Mouse (Mus musculus) adrenal gland, adult 18-20 months (tissue): ENCODE data around the gene Efhd2. TPM values are rescaled to one million over a fixed set of nuclear protein-coding genes. Genes with fewer than 3 reads are reported as not detected.

ENCODE experiments used
- DNase-seq, 2 experiments: peaks; one replicate each; pipeline ENCODE4 v3.0.0; 2021 to 2022; ENCODE audit warnings: low spot score in 2 of 2
- total RNA-seq, 2 experiments: library from RNA; stranded (reverse); gene quantifications; 1 replicate in 1 of 2; 2 replicates in 1 of 2; pipeline ENCODE4 v1.2.3; 2021

The Efhd2 gene
- total RNA-seq, 2 experiments from 2014 or later, result 26.3 to 28.4 TPM

DNA sequence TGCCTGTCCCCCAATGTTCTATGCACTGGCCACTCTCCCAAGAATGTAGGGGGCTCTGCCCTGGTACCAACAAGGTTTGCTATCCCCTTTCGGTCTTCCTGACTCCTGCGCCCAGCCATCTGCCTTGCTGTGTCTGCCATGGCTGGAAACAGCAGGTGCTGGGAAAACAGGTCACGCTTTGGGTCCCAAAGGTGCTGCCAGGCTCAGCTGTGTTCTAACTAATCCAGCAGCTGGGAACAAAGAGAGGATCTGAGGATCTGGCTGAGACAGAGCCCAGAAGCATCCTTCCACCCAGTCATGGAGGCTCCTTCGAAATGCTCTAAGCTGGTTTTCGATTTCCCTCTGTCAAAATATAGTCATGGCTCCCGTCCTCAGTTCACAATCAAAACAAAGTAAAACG is 58.5 kb downstream of the Efhd2 start:
- DNase-seq, result no peak

DNA sequence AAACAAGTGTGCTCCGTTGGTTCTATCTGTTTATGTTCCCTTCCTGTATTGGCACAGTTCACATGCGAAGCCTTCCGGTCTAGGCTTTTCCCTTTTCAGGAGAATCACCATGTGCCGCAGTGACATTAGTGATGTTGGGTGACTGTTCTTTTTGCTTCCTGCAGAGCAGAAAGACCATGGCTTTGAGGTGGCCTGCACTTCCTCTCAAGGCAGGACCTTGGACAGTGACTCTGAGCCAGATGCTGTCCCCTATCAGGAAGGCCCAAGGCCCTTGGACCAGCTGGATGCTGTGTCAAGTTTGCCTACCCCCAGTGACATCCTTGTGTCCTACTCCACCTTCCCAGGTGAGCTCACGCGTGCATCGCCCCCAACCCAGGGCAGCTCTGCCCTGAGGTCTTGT is 63.3 kb downstream of the Efhd2 start:
- no peak for DNase-seq

DNA sequence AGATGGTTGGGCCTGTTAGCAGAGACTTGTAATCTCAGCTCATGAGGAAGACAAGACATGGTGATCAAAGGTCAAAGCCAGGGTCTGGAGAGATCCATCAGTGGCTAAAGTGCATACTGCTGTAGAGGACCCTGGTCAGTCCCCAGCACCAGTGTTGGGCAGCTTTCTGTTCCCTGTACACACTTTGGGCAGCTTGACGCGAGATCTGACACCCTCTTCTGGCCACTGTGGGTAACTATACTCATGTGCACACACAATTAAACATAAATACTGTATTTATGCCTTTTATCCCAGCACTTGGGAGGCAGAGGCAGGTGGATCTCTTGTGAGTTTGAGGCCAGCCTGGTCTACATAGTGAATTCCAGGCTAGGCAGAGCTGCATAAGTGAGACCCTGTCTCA is 63.7 kb downstream of the Efhd2 start:
- DNase-seq, result no peak

DNA sequence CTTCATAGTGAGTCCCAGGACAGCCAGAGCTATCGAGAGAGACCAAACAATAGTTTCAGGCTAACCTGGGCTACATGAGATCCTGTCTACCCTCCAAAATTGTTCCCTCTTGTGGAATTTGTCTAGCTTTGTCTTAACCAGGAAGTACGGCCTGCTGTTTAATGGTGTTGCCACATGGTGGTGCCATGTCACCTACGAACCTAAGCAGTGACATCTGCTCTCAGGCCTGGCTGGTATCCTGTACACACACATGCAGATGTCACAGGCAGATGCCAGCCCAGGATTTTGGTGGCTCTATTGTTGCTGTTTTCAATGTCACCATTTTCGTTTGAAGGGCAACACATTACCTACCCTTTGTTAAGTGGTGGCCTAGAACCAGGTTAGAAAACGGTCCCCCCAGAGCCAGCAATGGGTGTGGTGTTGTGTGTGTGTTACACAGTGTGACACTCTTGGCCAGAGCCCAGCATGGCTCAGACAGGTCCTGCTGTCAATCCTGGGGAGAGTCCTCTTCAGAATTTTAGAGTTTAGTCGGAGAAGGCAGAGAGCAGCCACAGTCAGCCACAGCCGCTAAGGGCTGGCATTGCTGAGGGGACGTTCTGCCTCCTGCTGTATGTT is 64.8 kb downstream of the Efhd2 start:
- DNase-seq, result no peak

Other genes with a start within 250 kb of the Efhd2 start
- gene Plekhm2, start 210.0 kb downstream of the Efhd2 start, total RNA-seq, result 10 to 100 TPM; 62.9 to 70.8 TPM
- not detected for gene Rsc1a1, start 189.3 kb downstream of the Efhd2 start, total RNA-seq
- 10 to 100 TPM; 52.1 to 71.7 TPM for gene Ddi2, start 151.5 kb downstream of the Efhd2 start, total RNA-seq
- gene Agmat, start 128.2 kb downstream of the Efhd2 start, total RNA-seq, result 10 to 100 TPM; 10.4 to 42.7 TPM
- gene Dnajc16, start 84.0 kb downstream of the Efhd2 start, total RNA-seq, result 10 to 100 TPM; 18.5 to 25.8 TPM
- gene Casp9, start 81.3 kb downstream of the Efhd2 start, total RNA-seq, result 10 to 100 TPM; 13.1 to 16.1 TPM
- not detected for gene Cela2a, start 48.8 kb downstream of the Efhd2 start, total RNA-seq
- not detected for gene Ctrc, start 28.6 kb downstream of the Efhd2 start, total RNA-seq
- under 1 TPM; 0.60 to 0.70 TPM for gene Fhad1, start 140.2 kb upstream of the Efhd2 start, total RNA-seq
- 1 to 10 TPM; 3.5 to 4.4 TPM for gene Tmem51, start 209.4 kb upstream of the Efhd2 start, total RNA-seq